Mouse (Mus musculus) forebrain, embryonic 15.5 days (tissue): ENCODE measurements around the gene Dnajb12. TPM values are rescaled to one million over a fixed set of nuclear protein-coding genes. Genes with fewer than 3 reads are reported as not detected.
A peak's percentile ranks its signal among the peaks of the same experiment; 100 is the strongest.
"Not testable (repeated sequence)": the region's sequence is repeated elsewhere in the genome, so short reads cannot be mapped to it uniquely, and the experiment has no call there.

Experiments used
- ATAC-seq: fragments of 200-750 bp; cut with Nextera tagmentation; replicated peaks from 2 replicates; pipeline ENCODE4 v1.8.0; 2017; ENCODE audit warnings: mild to moderate bottlenecking, moderate TSS enrichment, moderate library complexity
- H3K27ac ChIP-seq: fragments of 300-500 bp; sonication (generic); replicated peaks from 2 replicates; pipeline ENCODE4 v1.5.1; 2015; ENCODE audit warnings: mild to moderate bottlenecking, inconsistent platforms
- H3K27me3 ChIP-seq: fragments of 300-500 bp; sonication (generic); 2 replicates; pipeline ENCODE4 v1.6.1; 2015; ENCODE audit warnings: inconsistent platforms
- H3K36me3 ChIP-seq: fragments of 300-500 bp; sonication (generic); 2 replicates; pipeline ENCODE4 v1.6.1; 2015; ENCODE audit warnings: mild to moderate bottlenecking, inconsistent platforms
- H3K4me1 ChIP-seq: fragments of 300-500 bp; sonication (generic); 2 replicates; pipeline ENCODE4 v1.6.1; 2015; ENCODE audit warnings: inconsistent platforms
- H3K4me2 ChIP-seq: fragments of 300-500 bp; sonication (generic); replicated peaks from 2 replicates; pipeline ENCODE4 v1.6.1; 2015; ENCODE audit warnings: mild to moderate bottlenecking, inconsistent platforms
- H3K4me3 ChIP-seq: fragments of 300-500 bp; sonication (generic); 2 replicates; pipeline ENCODE4 v1.5.1; 2015; ENCODE audit warnings: mild to moderate bottlenecking, inconsistent platforms
- H3K9ac ChIP-seq: fragments of 300-500 bp; sonication (generic); replicated peaks from 2 replicates; pipeline ENCODE4 v1.6.1; 2015; ENCODE audit warnings: mild to moderate bottlenecking, inconsistent platforms
- H3K9me3 ChIP-seq: fragments of 300-500 bp; sonication (generic); 2 replicates; pipeline ENCODE4 v1.6.1; 2016; ENCODE audit warnings: inconsistent platforms
- WGBS: fragments of 180-500 bp; shearing (Covaris S2); methylation state at CpG from one replicate; pipeline ENCODE4 v1.1.7; 2015; ENCODE audit warnings: mixed read lengths; 5-methylcytosine and 5-hydroxymethylcytosine counted together
- polyA plus RNA-seq: library from polyadenylated mRNA; unstranded; fragments of >200 nt; fragmentation: Nextera tagmentation; extraction: Ambion mirVana; gene quantifications from 2 replicates; pipeline ENCODE4 v1.2.1, GENCODE M21; 2015

The Dnajb12 gene
- polyA plus RNA-seq, 1 experiment from 2014 or later: 17.5 TPM

DNA sequence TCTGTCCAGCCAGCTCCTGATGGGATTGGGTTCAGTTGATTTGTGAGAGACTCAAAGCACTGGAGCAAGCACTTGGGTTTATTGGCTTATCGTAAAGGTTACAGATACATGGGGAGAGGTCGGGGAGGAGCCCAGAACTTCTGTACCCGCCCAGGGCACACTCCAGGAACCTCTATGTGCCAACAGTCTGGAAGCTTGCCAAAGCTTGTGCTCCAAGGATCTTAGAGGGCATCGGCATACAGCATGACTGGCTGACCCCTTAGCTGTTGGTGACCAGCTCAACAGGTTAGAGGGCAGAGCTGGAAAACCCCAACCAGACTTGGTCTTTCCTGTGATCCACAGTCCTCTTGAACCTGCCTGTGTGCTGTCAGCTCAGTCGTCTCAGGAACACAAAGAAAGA is 22.2 kb upstream of the Dnajb12 start:
- no peaks in the 10 kb centered on the region for H3K36me3 ChIP-seq
- H3K4me1 ChIP-seq: no peaks in the 10 kb centered on the region
- H3K4me3 ChIP-seq: no peak overlapping the region
- ATAC-seq: no peak
- H3K4me2 ChIP-seq: no peak overlapping the region
- H3K9me3 ChIP-seq: no peaks in the 10 kb centered on the region
- no peak overlapping the region for H3K9ac ChIP-seq
- no peak overlapping the region for H3K27ac ChIP-seq
- WGBS: 87% methylated on average over 5 of the region's 5 CpGs
- no peaks in the 10 kb centered on the region for H3K27me3 ChIP-seq

DNA sequence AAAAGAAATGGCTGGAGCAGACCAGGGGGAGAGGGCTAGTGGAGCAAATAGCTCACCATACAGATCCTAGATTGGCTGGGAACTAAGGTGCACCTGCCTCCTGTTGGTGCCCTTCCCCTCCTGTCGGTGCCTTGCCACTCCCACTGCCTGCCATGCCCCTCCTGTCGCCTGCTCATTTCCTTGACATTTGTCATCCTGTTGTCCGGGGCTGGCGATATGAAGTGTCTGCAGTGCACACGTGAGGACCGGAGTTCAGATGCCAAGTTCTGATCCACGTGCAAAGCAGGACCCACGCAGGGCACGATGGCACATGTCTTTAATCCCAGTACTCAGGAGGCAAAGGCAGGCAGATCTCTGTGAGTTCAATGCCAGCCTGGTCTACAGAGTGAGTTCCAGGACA is 18.7 kb upstream of the Dnajb12 start:
- Histone ChIP-seq H3K27ac (no peak overlapping the region), H3K9ac (no peak overlapping the region), H3K36me3 (no peaks in the 10 kb centered on the region), H3K9me3 (no peaks in the 10 kb centered on the region), H3K4me2 (no peak overlapping the region), H3K27me3 (no peaks in the 10 kb centered on the region), H3K4me1 (peaks cover 15% of the 10 kb centered on the region), H3K4me3 (no peak overlapping the region)
- 84% methylated on average over 9 of the region's 9 CpGs for WGBS
- no peak for ATAC-seq

- WGBS: 90% methylated on average over 10 of the region's 10 CpGs
- ATAC-seq: no peak
- Histone ChIP-seq H3K27ac (no peak overlapping the region), H3K9ac (no peak overlapping the region), H3K36me3 (no peaks in the 10 kb centered on the region), H3K27me3 (no peaks in the 10 kb centered on the region), H3K9me3 (no peaks in the 10 kb centered on the region), H3K4me3 (no peak overlapping the region), H3K4me1 (peaks cover 15% of the 10 kb centered on the region), H3K4me2 (no peak overlapping the region)
Measured at GRCm38 (mm10) chr10:59861201-59861600, 18.2 kb upstream of the Dnajb12 start.

DNA sequence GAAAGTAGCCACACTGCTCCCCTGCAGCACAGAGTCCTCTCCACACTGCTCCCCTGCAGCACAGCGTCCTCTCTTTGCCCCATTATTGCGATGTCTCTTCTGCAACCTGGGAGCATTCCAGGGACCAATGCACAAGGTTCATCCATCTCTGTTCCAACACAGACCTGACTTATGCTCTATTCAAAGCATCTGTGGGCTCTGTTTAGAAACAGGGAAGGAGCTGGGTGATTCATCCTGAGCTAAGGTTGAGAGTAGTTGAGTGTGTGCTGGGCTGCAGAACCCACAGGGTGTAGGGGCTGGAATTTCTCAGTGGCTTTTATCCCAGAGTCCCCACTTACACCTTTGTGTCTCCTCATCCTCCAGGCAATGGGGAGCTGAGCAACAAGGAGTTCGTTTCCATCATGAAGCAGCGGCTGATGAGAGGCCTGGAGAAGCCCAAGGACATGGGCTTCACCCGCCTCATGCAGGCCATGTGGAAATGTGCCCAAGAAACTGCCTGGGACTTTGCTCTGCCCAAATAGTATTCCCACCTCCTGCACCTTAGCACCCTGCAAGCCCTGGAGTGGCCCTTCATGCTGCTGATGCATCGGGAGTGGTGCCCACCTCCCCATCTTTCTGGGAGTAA is 16.4 kb upstream of the Dnajb12 start:
- Histone ChIP-seq H3K36me3 (no peaks in the 10 kb centered on the region), H3K27me3 (no peaks in the 10 kb centered on the region), H3K4me3 (no peak overlapping the region), H3K4me2 (no peak overlapping the region), H3K27ac (no peak overlapping the region), H3K4me1 (peaks cover 15% of the 10 kb centered on the region), H3K9ac (no peak overlapping the region), H3K9me3 (no peaks in the 10 kb centered on the region)
- no peak for ATAC-seq
- WGBS: 88% methylated on average over 6 of the region's 6 CpGs

DNA sequence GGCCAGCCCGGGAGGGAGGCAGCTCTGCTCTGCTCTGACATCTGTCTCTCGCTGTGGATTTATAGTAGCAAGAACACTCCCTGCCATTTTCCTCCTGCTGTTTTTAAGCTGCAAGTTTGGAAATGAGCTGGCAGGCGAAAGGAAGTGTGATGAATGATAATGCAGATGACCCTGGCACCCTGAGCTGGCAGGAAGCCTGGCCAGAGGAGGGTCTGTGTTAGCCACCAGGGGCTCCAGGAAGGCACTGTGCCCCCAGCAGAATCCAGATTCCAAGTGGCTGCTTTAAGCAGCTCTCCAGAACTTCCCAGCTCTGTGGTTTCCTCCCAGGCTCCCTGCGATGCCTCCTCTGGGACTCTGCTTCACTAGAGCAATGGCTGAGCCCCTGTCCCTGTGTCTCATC is 15.7 kb upstream of the Dnajb12 start:
- Histone ChIP-seq H3K9me3 (no peaks in the 10 kb centered on the region), H3K36me3 (no peaks in the 10 kb centered on the region), H3K4me3 (no peak overlapping the region), H3K4me1 (peaks cover 15% of the 10 kb centered on the region), H3K9ac (no peak overlapping the region), H3K27me3 (no peaks in the 10 kb centered on the region), H3K27ac (peak overlapping the region; percentile 34; the same call in 1 of the 2 replicates), H3K4me2 (no peak overlapping the region)
- no peak for ATAC-seq
- 57% methylated on average over 4 of the region's 4 CpGs for WGBS

- peak; percentile 53 for ATAC-seq
- Histone ChIP-seq H3K9me3 (no peaks in the 10 kb centered on the region), H3K4me2 (no peak overlapping the region), H3K4me1 (peaks cover 15% of the 10 kb centered on the region), H3K36me3 (no peaks in the 10 kb centered on the region), H3K9ac (no peak overlapping the region), H3K27me3 (no peaks in the 10 kb centered on the region), H3K4me3 (no peak overlapping the region), H3K27ac (no peak overlapping the region)
- WGBS: 70% methylated on average over 19 of the region's 19 CpGs
Measured at GRCm38 (mm10) chr10:59864232-59864875, 15.0 kb upstream of the Dnajb12 start.

DNA sequence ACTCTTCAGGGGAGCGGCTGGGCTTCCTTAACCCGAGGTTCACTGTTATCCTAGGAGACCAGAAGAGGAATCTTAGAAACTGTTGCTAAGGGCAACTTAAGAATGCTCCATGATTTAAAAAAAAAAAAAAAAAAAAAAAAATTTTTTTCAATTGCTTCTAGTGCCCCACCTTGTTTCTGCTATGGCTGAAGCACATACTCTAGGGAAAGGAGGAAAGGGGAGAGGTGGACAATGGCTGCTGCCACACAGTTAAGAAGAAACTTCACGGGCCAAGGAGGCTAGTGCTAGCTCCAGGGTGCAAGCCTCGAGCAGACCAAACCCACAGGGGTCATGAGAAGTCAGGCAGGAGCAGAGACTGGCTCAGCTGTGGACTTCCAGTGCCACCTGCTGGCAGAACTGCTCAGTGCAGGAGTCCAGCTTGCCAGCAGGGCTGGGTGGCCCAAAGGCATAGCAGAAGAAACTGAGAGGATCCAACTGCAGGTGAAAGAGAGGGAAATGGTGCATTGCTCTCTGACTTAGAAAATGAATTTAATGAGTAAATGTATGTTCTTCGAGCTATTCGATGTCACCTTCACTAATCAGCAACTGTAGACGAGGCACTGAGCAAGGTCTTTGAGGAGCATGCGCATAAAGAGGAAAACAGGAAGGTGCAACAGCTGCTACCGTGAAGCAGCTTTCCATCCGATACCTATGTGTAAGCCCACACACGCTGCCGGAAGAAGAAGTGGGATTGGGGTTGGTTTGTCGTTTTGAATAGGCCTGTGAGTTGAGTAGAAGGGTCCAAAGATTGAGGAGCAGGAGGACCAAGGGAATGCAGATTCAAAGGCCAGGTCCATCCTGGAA is 14.3 kb upstream of the Dnajb12 start:
- H3K27ac ChIP-seq: no peak overlapping the region
- no peak overlapping the region for H3K9ac ChIP-seq
- 42% methylated on average over 13 of the region's 13 CpGs for WGBS
- H3K27me3 ChIP-seq: no peaks in the 10 kb centered on the region
- no peaks in the 10 kb centered on the region for H3K36me3 ChIP-seq
- H3K4me1 ChIP-seq: peaks cover 15% of the 10 kb centered on the region
- ATAC-seq: peak; percentile 73
- no peaks in the 10 kb centered on the region for H3K9me3 ChIP-seq
- no peak overlapping the region for H3K4me3 ChIP-seq
- no peak overlapping the region for H3K4me2 ChIP-seq

DNA sequence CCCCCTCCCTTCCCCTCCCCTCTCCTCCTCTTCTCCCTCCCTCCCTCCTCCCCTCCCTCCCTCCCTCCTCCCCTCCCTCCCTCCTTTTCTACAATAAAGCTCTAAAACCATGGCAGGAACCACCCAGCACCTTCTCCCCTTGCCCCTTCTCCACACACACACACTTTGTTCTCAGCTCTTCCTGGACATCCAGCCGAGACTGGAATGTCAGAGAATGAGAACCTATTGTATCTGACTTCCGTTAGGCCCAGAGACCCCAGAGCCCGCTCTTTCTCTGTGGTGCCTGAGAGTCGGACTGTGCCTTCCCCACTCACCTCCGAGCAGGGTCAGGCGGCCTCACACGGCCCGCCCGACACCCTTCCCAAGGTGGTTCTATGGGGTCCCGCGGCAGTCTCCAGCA is 11.1 kb upstream of the Dnajb12 start:
- Histone ChIP-seq H3K27me3 (no peaks in the 10 kb centered on the region), H3K4me3 (no peak overlapping the region), H3K4me2 (no peak overlapping the region), H3K36me3 (no peaks in the 10 kb centered on the region), H3K9ac (no peak overlapping the region), H3K4me1 (peaks cover 12% of the 10 kb centered on the region), H3K27ac (no peak overlapping the region), H3K9me3 (no peaks in the 10 kb centered on the region)
- 54% methylated on average over 11 of the region's 11 CpGs for WGBS
- no peak for ATAC-seq

DNA sequence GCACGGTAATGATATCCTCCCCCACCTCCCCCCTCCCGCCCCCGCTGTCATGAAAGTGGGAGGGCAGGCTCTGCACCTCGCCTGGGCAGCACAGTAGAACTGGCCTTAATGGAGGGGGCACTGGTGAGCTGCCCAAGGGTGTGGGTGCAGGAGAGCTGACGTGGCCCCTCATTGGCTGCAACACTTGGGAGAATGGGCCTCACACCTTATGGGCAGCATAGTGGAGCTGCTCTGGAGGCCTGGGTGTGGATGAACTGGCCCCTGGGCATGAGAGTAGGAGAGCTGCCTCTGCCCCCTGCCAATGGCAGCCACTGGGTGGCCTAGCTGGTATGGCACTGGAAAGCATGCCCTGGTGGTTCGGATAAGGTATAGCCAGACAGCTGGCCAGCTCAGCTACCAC is 9.3 kb upstream of the Dnajb12 start:
- 95% methylated on average over 6 of the region's 6 CpGs for whole genome bisulfite sequencing
- no peak overlapping the region for H3K27ac ChIP-seq
- no peaks in the 10 kb centered on the region for H3K4me1 ChIP-seq
- no peak overlapping the region for H3K9ac ChIP-seq
- ATAC-seq: 0 out of 2 replicates have a peak, but pooled peaks have one; percentile 24
- no peak overlapping the region for H3K4me2 ChIP-seq
- H3K9me3 ChIP-seq: no peaks in the 10 kb centered on the region
- H3K27me3 ChIP-seq: no peaks in the 10 kb centered on the region
- H3K36me3 ChIP-seq: no peaks in the 10 kb centered on the region
- no peak overlapping the region for H3K4me3 ChIP-seq

GRCm38 (mm10) chr10:59872651-59873050 is 6.7 kb upstream of the Dnajb12 start:
- H3K4me2 ChIP-seq, H3K4me3 ChIP-seq, H3K4me1 ChIP-seq, H3K27me3 ChIP-seq, H3K27ac ChIP-seq, H3K36me3 ChIP-seq, H3K9ac ChIP-seq, ATAC-seq, H3K9me3 ChIP-seq: not testable (repeated sequence)
- WGBS: 84% methylated on average over 4 of the region's 4 CpGs

GRCm38 (mm10) chr10:59873206-59873605 is 6.2 kb upstream of the Dnajb12 start:
- H3K27ac ChIP-seq: no peak overlapping the region
- H3K27me3 ChIP-seq: no peaks in the 10 kb centered on the region
- H3K4me1 ChIP-seq: no peaks in the 10 kb centered on the region
- no peaks in the 10 kb centered on the region for H3K9me3 ChIP-seq
- no peak for ATAC-seq
- no peaks in the 10 kb centered on the region for H3K36me3 ChIP-seq
- 94% methylated on average over 5 of the region's 5 CpGs for WGBS
- H3K4me2 ChIP-seq: no peak overlapping the region
- no peak overlapping the region for H3K9ac ChIP-seq
- no peak overlapping the region for H3K4me3 ChIP-seq

GRCm38 (mm10) chr10:59873613-59874012 is 5.7 kb upstream of the Dnajb12 start:
- WGBS: 82% methylated on average over 5 of the region's 5 CpGs
- no peak for ATAC-seq
- no peak overlapping the region for H3K4me3 ChIP-seq
- H3K4me1 ChIP-seq: peaks cover 1% of the 10 kb centered on the region
- H3K27me3 ChIP-seq: no peaks in the 10 kb centered on the region
- H3K9me3 ChIP-seq: no peaks in the 10 kb centered on the region
- no peak overlapping the region for H3K27ac ChIP-seq
- H3K9ac ChIP-seq: no peak overlapping the region
- H3K36me3 ChIP-seq: no peaks in the 10 kb centered on the region
- H3K4me2 ChIP-seq: no peak overlapping the region
